Mouse (Mus musculus) C2C12 (cell line): Measurements from ENCODE around the gene Cygb. TPM values are rescaled to one million over a fixed set of nuclear protein-coding genes. Genes with fewer than 3 reads are reported as not detected.
A peak's percentile ranks its signal among the peaks of the same experiment; 100 is the strongest.

ENCODE experiments used
- H3K27me3 ChIP-seq: one replicate; pipeline ENCODE4 v1.6.1; 2011; ENCODE audit not compliant: control insufficient read depth, insufficient read depth, insufficient read length
- H3K36me3 ChIP-seq: one replicate; pipeline ENCODE4 v1.6.1; 2011; ENCODE audit not compliant: control insufficient read depth, insufficient read depth
- H3K4me3 ChIP-seq: one replicate; pipeline ENCODE4 v1.5.1; 2011; ENCODE audit warnings: mild to moderate bottlenecking, control low read depth; ENCODE audit not compliant: poor library complexity, insufficient read depth, severe bottlenecking
- H3K79me2 ChIP-seq: one replicate; pipeline ENCODE4 v1.6.1; 2011; ENCODE audit not compliant: control insufficient read depth, insufficient read depth
- H3K79me3 ChIP-seq: one replicate; pipeline ENCODE4 v1.6.1; 2011; ENCODE audit warnings: low read depth, control low read depth
- H3ac ChIP-seq: one replicate; pipeline ENCODE3; 2011; ENCODE audit warnings: low read depth; ENCODE audit not compliant: control insufficient read depth, insufficient read length
- CEBPB ChIP-seq: IDR thresholded peaks from one replicate; pipeline ENCODE4 v1.6.1; 2011; ENCODE audit warnings: low read depth, mild to moderate bottlenecking, control low read depth, moderate library complexity
- CTCF ChIP-seq: IDR thresholded peaks from one replicate; pipeline ENCODE4 v1.5.1; 2011; ENCODE audit not compliant: control insufficient read depth, insufficient read depth, insufficient read length
- FOSL1 ChIP-seq: IDR thresholded peaks from one replicate; pipeline ENCODE4 v1.8.0; 2011; ENCODE audit warnings: mild to moderate bottlenecking, low read length; ENCODE audit not compliant: poor library complexity, insufficient read depth, severe bottlenecking
- MAX ChIP-seq: IDR thresholded peaks from one replicate; pipeline ENCODE4 v1.6.1; 2011; ENCODE audit warnings: mild to moderate bottlenecking, control low read depth
- MYOD1 ChIP-seq: IDR thresholded peaks from one replicate; pipeline ENCODE4 v1.6.1; 2011; ENCODE audit warnings: low read depth; ENCODE audit not compliant: control insufficient read depth, insufficient read length
- MYOG ChIP-seq: IDR thresholded peaks from one replicate; pipeline ENCODE4 v1.6.1; 2011; ENCODE audit not compliant: control insufficient read depth, insufficient read length; ENCODE audit errors: extremely low read depth
- USF1 ChIP-seq: IDR thresholded peaks from one replicate; pipeline ENCODE4 v1.6.1; 2011; ENCODE audit warnings: low read depth, mild to moderate bottlenecking, control low read depth, moderate library complexity
- polyA plus RNA-seq: library from polyadenylated mRNA; unstranded; fragments of >200 nt; fragmentation: generic; extraction: Trizol; gene quantifications from one replicate; pipeline ENCODE4 v1.2.1, GENCODE M21; 2012; ENCODE audit warnings: missing spikeins

The Cygb gene
- polyA plus RNA-seq, 1 experiment, result 0.95 TPM

DNA sequence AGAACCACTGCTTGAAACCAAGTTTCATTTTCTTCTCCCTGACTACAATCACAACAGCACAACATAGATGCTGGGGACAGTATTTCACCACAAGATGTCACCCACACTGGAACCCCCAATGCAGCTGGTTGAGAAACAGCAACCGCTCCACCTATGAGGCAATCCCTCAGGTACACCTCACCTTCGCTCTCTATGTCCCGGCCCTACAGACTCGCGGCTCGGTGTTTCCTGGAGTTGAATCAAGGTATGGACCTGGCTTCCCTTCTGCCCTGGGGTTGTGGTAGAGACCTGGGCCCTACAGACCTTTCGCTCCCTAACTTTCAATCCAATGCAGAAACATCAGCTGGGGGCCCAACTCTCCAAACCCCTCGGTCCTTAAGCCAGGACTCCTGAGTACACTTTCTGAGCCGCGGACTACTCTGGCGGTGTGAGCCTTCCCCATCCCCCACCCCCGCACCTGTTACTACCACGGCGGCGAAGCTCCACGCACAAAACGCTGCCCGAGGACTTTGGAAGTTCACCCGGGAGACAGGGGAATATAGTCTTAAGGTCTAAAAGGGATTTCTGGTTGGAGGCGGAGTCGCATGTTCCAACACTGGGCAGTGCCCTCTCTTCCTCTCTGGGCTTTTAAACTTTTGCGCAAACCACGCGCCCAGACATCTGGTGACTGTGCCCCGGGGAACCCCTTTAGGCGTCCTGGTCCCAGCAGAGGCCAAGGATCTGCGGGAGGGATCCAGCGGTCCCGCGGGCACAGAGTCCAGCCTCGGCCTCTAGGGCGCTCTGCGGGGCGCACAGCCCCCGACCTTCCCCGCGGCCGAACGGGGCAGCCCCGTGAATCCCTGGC is 30.6 kb downstream of the Cygb start:
- peaks cover 8% of the 10 kb centered on the region for H3K79me3 ChIP-seq
- H3K79me2 ChIP-seq, result peaks cover 45% of the 10 kb centered on the region
- no peak for TF ChIP-seq CEBPB
- no peak for TF ChIP-seq MYOD1
- TF ChIP-seq MAX, result no peak
- TF ChIP-seq FOSL1, result no peak
- no peak for TF ChIP-seq USF1
- TF ChIP-seq MYOG, result no peak
- no peak for TF ChIP-seq CTCF
- no peaks in the 10 kb centered on the region for H3K36me3 ChIP-seq
- H3K4me3 ChIP-seq, result peak overlapping the region; percentile 46
- no peaks in the 10 kb centered on the region for H3K27me3 ChIP-seq
- peak overlapping the region; percentile 68 for H3ac ChIP-seq

DNA sequence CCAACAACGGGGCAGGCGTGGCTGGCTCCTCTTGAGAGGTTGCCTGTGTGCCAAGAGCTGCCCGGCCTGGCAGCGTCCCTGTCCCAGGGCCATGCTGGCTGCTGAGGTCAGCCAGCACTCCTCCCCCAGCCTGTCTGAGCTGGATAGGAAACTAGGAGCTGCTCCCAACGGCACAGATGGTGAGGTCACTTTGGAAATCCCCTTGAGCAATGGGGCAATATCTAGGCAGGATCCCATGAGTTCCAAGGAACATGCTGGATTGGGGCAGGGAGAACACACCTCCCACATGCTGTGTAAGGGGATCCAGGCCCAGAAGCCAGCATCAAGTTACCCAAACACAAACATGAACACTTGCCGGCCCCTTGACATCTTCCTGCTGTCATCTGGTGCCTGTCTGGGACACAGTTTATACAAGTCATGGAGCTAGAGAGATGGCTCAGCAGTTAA is 32.8 kb downstream of the Cygb start:
- H3ac ChIP-seq, result no peak overlapping the region
- peaks cover 9% of the 10 kb centered on the region for H3K79me3 ChIP-seq
- peaks cover 53% of the 10 kb centered on the region for H3K79me2 ChIP-seq
- no peak for TF ChIP-seq CTCF
- peak; percentile 16 for TF ChIP-seq MYOD1
- no peak for TF ChIP-seq USF1
- peak; percentile 95 for TF ChIP-seq CEBPB
- TF ChIP-seq FOSL1, result no peak
- TF ChIP-seq MAX, result peak; percentile 96
- TF ChIP-seq MYOG, result no peak
- no peak overlapping the region for H3K4me3 ChIP-seq
- no peaks in the 10 kb centered on the region for H3K36me3 ChIP-seq
- no peaks in the 10 kb centered on the region for H3K27me3 ChIP-seq

DNA sequence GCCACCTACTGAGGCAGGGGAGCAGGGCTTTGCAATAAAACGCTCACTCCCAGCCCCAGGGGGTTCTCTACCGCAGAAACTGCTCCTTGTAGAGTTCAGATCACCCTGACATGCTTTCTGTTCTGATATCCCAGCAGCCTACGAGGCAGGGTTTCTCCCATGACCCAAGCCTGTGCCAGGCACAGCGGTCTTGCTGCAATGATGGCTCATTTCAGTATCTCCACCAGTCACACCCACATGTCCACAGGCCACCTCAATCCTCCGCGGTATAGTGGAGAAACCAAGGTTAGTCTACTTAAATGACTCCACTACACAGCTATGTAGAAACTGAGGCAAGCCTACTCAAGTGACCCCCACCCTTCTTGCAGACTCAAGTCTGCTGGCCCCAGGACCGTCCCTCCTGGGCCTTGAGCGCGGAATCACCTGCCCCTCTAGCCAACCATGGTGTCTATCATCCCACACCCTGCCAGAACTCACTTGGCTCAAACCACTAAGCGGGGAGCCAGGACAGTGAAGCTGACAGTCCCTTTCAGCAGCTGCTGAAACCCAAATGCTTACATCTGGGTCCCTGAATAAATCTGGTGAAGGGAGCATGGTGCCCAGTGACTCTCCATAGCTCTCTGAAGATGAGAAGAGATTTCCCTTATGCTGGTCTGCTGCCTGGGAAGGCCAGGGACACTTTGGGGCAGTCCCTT is 33.4 kb downstream of the Cygb start:
- TF ChIP-seq CEBPB (no peak), MAX (no peak), MYOG (no peak), USF1 (no peak), MYOD1 (no peak), CTCF (no peak), FOSL1 (no peak)
- no peak overlapping the region for H3ac ChIP-seq
- peaks cover 9% of the 10 kb centered on the region for H3K79me3 ChIP-seq
- no peak overlapping the region for H3K4me3 ChIP-seq
- no peaks in the 10 kb centered on the region for H3K36me3 ChIP-seq
- no peaks in the 10 kb centered on the region for H3K27me3 ChIP-seq
- peaks cover 53% of the 10 kb centered on the region for H3K79me2 ChIP-seq

DNA sequence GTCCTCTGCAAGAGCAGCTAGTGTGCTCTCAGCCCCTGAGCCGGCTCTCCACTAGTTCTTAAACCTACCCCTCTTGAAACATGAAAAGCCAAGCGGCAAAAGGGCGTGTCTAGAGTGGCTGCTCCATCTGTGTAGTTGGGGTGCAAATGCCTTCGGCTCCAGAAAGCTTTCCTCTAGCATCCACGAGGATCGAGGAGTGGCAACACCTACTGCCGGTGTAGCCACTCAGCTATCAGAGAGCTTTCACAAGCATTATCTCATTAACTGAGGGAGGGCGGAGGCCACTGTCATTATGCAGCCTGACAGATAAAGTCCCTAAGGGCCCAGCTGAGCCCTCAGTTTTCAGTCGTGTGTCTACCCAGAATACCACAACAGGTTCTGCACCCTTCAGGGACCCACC is 34.0 kb downstream of the Cygb start:
- no peak overlapping the region for H3ac ChIP-seq
- peaks cover 9% of the 10 kb centered on the region for H3K79me3 ChIP-seq
- no peaks in the 10 kb centered on the region for H3K36me3 ChIP-seq
- no peaks in the 10 kb centered on the region for H3K27me3 ChIP-seq
- peaks cover 56% of the 10 kb centered on the region for H3K79me2 ChIP-seq
- no peak overlapping the region for H3K4me3 ChIP-seq
- no peak for TF ChIP-seq CEBPB
- TF ChIP-seq USF1, result no peak
- TF ChIP-seq MYOD1, result no peak
- TF ChIP-seq MYOG, result no peak
- no peak for TF ChIP-seq MAX
- TF ChIP-seq FOSL1, result no peak
- TF ChIP-seq CTCF, result no peak

DNA sequence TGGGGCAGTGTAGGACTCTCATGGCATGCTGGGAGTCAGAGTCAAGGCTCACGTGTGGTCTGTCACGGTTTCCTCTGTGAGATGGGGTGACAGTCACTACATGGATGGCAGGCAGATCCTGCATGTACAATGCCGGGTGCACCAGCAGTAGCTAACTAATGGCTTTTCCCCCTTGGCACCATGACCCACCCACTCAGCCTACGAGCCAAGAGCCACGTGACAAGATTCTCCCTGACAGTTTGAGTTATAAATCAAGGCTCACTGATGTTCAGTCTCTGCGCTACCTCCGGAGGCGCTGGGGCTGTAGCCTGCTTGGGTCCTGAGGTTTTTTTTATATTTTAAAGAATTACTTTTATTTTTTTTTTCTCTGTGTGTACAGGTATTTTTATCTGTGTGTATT is 34.6 kb downstream of the Cygb start:
- no peaks in the 10 kb centered on the region for H3K36me3 ChIP-seq
- no peak overlapping the region for H3K4me3 ChIP-seq
- no peaks in the 10 kb centered on the region for H3K27me3 ChIP-seq
- no peak for TF ChIP-seq MYOG
- no peak for TF ChIP-seq MAX
- TF ChIP-seq USF1, result no peak
- no peak for TF ChIP-seq FOSL1
- H3K79me3 ChIP-seq, result peaks cover 9% of the 10 kb centered on the region
- H3K79me2 ChIP-seq, result peaks cover 61% of the 10 kb centered on the region
- no peak overlapping the region for H3ac ChIP-seq

DNA sequence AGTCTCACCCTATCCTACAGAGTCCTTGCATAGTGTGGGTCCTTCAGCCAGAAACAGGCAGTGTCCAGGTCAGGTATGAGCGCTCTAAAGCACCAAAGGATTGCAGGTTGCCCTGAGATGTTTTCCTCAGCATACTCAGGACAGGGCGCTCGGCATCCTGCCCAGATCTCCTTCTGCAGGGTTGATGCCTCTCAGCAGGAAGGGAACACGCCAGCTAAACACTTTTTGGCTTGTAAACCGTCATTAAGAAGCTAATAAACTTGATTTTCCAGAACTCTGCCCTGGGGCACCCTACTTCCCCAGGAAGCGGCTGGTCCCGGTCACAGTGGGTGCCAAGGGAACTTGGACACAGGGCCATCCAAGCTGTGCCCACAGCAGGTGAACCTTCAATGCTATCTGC is 35.0 kb downstream of the Cygb start:
- H3K79me3 ChIP-seq, result peaks cover 9% of the 10 kb centered on the region
- no peaks in the 10 kb centered on the region for H3K36me3 ChIP-seq
- no peak overlapping the region for H3K4me3 ChIP-seq
- no peak overlapping the region for H3ac ChIP-seq
- H3K79me2 ChIP-seq, result peaks cover 65% of the 10 kb centered on the region
- H3K27me3 ChIP-seq, result no peaks in the 10 kb centered on the region
- TF ChIP-seq CTCF (no peak), MYOD1 (no peak), MYOG (no peak), FOSL1 (no peak), MAX (no peak), USF1 (no peak), CEBPB (no peak)
